Mouse (Mus musculus) G1E (cell line): ENCODE results near the gene Slx4ip.

Source experiments
- CTCF ChIP-seq: IDR thresholded peaks from 2 replicates; pipeline ENCODE4 v1.5.1; 2012; ENCODE audit warnings: low read depth, low read length, inconsistent platforms, mixed read lengths
- GATA1 ChIP-seq: IDR thresholded peaks from 2 replicates; pipeline ENCODE4 v1.6.1; 2012; ENCODE audit warnings: borderline replicate concordance, low read length, inconsistent platforms, mixed read lengths
- POLR2AphosphoS5 ChIP-seq: IDR thresholded peaks from 2 replicates; pipeline ENCODE4 v1.6.1; 2012; ENCODE audit warnings: low read depth, low read length, inconsistent platforms; ENCODE audit not compliant: insufficient replicate concordance

DNA sequence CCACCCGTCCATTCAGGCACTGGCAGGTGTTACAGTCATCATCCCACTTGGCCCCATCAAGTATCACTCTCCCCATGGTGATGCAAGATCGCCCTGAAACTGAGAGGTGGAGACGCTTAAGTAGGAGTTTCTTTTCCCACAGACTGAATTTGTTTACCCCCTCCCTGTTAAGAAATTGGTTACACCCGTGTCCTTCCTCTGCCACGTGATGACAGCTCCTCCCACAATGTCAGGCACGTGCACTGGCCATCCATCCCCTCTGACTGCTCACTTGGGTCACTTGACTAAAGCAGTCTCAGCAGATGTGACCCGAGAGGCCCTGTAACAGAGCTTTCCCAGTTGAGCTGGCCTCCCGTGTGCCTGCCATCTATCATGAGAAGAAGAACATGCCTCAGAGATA lies 194.2 kb downstream of the Slx4ip start:
- TF ChIP-seq GATA1 (no peak), CTCF (no peak), POLR2AphosphoS5 (no peak)
